Mouse (Mus musculus) MEL (cell line): ENCODE results near the gene Klc1.

Source experiments
- CHD1 ChIP-seq: IDR thresholded peaks from 2 replicates; pipeline ENCODE4 v1.6.1; 2012; ENCODE audit warnings: low read depth, mild to moderate bottlenecking, inconsistent platforms, low read length, improper control_type of control experiment
- CTCF ChIP-seq, 3 experiments: IDR thresholded peaks in 2 of 3; conservative IDR thresholded peaks in 1 of 3; 2 replicates each; pipeline ENCODE4 v1.5.1; 2011 to 2012; ENCODE audit warnings: low read length in 3 of 3, low read depth in 2 of 3, mild to moderate bottlenecking in 2 of 3, improper control_type of control experiment in 1 of 3, inconsistent platforms in 1 of 3, mixed read lengths in 1 of 3, moderate library complexity in 1 of 3; ENCODE audit not compliant: control insufficient read depth in 1 of 3, insufficient read depth in 1 of 3, poor library complexity in 1 of 3, severe bottlenecking in 1 of 3
- EP300 ChIP-seq, 2 experiments: IDR thresholded peaks; 2 replicates each; pipeline ENCODE4 v1.6.1; 2011; ENCODE audit warnings: improper control_type of control experiment in 2 of 2, low read length in 2 of 2, low read depth in 1 of 2, mild to moderate bottlenecking in 1 of 2
- MAX ChIP-seq: IDR thresholded peaks from 2 replicates; pipeline ENCODE4 v1.6.1; 2011; ENCODE audit warnings: low read length, improper control_type of control experiment
- MYC ChIP-seq: IDR thresholded peaks from 2 replicates; pipeline ENCODE4 v1.6.1; 2011; ENCODE audit warnings: low read depth, mild to moderate bottlenecking, low read length, improper control_type of control experiment, moderate library complexity
- NRF1 ChIP-seq: IDR thresholded peaks from 2 replicates; pipeline ENCODE4 v1.6.1; 2014; ENCODE audit warnings: low read depth, mild to moderate bottlenecking, inconsistent platforms, low read length, improper control_type of control experiment, moderate library complexity; ENCODE audit not compliant: poor library complexity, insufficient read depth, severe bottlenecking
- POLR2A ChIP-seq, 2 experiments: IDR thresholded peaks; 2 replicates each; pipeline ENCODE4 v1.6.1; 2011 to 2012; ENCODE audit warnings: low read length in 2 of 2, mild to moderate bottlenecking in 2 of 2, control low read depth in 1 of 2, improper control_type of control experiment in 1 of 2, low read depth in 1 of 2, moderate library complexity in 1 of 2; ENCODE audit not compliant: control insufficient read depth in 1 of 2, insufficient read depth in 1 of 2, poor library complexity in 1 of 2
- USF1 ChIP-seq: IDR thresholded peaks from 2 replicates; pipeline ENCODE4 v1.6.1; 2014; ENCODE audit warnings: low read depth, mild to moderate bottlenecking, inconsistent platforms, low read length, improper control_type of control experiment, moderate library complexity
- ZC3H11A ChIP-seq: IDR thresholded peaks from 2 replicates; pipeline ENCODE4 v1.6.1; 2012; ENCODE audit warnings: low read depth, mild to moderate bottlenecking, inconsistent platforms, low read length, improper control_type of control experiment
- ZNF384 ChIP-seq: IDR thresholded peaks from 2 replicates; pipeline ENCODE4 v1.6.1; 2012; ENCODE audit warnings: low read depth, mild to moderate bottlenecking, inconsistent platforms, low read length, improper control_type of control experiment

- TF ChIP-seq MAX = no peak
- TF ChIP-seq EP300 (IDR thresholded peaks at IDR 0.05; ENCODE audit: low read depth in 1 of 2, low read length in 2 of 2) = no peak
- no peak for TF ChIP-seq CTCF (IDR thresholded peaks at IDR 0.05 in 2 of 3, conservative IDR thresholded peaks at IDR 0.05 in 1 of 3; ENCODE audit: control insufficient read depth in 1 of 3, insufficient read depth in 1 of 3, low read depth in 2 of 3, low read length in 3 of 3, poor library complexity in 1 of 3, severe bottlenecking in 1 of 3)
- TF ChIP-seq USF1 = no peak
- TF ChIP-seq POLR2A (IDR thresholded peaks at IDR 0.05; ENCODE audit: control insufficient read depth in 1 of 2, insufficient read depth in 1 of 2, low read depth in 1 of 2, low read length in 2 of 2, poor library complexity in 1 of 2) = no peak
- no peak for TF ChIP-seq MYC
- TF ChIP-seq ZNF384 = no peak
- TF ChIP-seq CHD1 = no peak
- no peak for TF ChIP-seq NRF1
- no peak for TF ChIP-seq ZC3H11A
These were observed 61.3 kb downstream of the Klc1 start for GRCm38 (mm10) chr12:111819936-111820335.
